Mouse (Mus musculus) G1E-ER4 (cell line): ENCODE results near the gene Zfp652. TPM values are rescaled to one million over a fixed set of nuclear protein-coding genes. Genes with fewer than 3 reads are reported as not detected.
A peak's percentile ranks its signal among the peaks of the same experiment; 100 is the strongest.

ENCODE experiments used
- GATA1 ChIP-seq: IDR thresholded peaks from one replicate; pipeline ENCODE4 v1.8.0; 2012; ENCODE audit warnings: low read length, inconsistent platforms
- polyA plus RNA-seq: library from polyadenylated mRNA; stranded (reverse); fragments of >175 nt; gene quantifications from 2 replicates; pipeline ENCODE4 v1.2.3, GENCODE M21; 2012

The Zfp652 gene
- 140 and 144 TPM in 2 replicates for polyA plus RNA-seq

DNA sequence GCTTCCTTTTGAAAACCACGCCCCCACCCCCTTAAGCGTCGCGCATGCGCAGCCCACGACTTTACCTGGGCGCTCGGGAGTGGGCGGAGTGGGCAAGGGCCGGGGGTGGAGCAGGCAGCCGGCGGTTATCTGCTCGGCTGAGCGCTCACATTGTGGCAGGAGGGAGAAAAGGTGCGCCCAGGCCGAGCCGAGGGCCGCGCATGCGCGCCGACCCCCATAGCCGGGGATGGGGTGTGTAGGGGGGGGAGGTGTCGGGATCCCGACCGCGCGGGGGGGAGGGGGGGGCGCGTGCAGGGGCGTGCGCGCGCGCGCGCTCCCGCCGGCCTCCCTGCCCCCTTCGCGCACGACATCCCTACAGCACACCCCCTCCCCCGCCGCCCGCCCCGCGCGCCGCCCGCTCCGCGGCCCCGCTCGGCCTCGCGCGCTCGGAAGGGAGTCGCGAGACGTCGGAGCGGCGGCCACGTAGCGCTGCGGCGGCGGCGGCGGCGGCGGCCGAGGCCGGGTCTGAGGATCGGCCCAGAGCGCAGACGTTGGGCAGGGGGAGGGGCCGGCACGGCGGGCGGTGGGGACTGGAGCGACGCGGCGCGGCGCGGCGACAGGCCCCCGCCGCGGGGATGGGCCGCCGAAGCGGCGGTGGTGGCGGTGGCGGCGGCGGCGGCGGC is at the start of gene Zfp652:
Gene Zfp652, plus strand, starts transcription at position 111 of the 662 bp plus-strand sequence.
- no peak for TF ChIP-seq GATA1

GRCm38 (mm10) chr11:95666529-95667149 is 45.8 kb upstream of the Zfp652 start, which contains the start of gene Phb:
Gene Phb, plus strand, starts transcription at chr11:95666957.
- no peak for TF ChIP-seq GATA1

DNA sequence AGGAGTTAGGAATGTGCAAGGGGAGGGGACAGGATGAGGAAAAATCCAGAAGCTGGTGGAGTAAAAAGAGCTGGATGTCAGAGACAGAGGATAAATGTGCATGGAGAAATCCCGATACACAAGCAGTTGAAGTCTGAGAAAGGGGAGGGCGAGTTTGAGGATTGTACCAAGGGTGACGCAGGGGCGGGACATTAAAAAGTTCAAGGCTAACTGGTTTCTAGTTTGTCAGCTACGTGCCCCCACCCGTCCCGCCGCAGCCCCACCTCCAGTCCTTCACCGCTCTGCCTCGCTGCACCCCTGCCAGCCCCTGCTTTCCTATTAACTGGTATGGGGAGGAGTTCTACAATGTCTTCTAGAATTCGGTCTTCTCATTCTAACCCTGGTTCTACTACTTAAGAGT is 45.3 kb upstream of the Zfp652 start:
- TF ChIP-seq GATA1: no peak

DNA sequence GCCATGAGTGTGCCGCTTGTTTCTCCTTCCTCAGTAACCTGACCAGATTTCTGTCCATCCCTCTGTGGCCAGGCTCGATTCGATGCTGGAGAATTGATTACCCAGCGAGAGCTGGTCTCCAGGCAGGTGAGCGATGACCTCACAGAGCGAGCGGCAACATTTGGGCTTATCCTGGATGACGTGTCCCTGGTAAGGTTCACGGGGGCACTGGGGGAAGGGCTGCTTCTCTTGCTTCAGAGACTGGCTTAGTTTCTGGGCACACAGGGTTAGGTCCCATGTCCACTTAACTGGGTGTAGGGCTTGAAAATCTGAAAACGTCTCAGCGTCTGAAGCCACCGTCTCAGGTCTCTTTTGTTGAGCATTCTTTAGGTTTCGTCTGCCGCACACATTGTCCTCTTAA is 37.0 kb upstream of the Zfp652 start:
- TF ChIP-seq GATA1: no peak

DNA sequence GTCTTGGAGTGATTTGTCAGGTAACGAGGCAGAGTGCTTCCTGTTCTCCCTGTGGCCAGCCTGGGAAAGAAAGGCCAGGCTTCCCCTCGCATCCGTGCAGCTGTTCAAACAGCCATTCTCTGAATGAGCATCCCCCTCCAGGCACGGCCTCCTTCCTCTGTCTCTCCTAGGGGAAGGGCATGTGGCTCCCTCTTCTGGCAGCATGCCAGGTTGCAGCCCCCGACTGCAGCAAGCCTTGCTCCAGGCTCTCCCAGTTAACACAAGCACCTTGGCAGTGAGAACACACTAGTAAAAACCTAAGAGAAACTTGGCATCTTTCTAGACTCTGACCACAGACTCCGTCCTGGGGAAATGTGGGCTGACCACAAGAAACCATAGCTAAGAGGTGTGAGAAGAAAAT is 36.2 kb upstream of the Zfp652 start:
- no peak for TF ChIP-seq GATA1

GRCm38 (mm10) chr11:95677925-95678701 is 34.4 kb upstream of the Zfp652 start:
- TF ChIP-seq GATA1: no peak

DNA sequence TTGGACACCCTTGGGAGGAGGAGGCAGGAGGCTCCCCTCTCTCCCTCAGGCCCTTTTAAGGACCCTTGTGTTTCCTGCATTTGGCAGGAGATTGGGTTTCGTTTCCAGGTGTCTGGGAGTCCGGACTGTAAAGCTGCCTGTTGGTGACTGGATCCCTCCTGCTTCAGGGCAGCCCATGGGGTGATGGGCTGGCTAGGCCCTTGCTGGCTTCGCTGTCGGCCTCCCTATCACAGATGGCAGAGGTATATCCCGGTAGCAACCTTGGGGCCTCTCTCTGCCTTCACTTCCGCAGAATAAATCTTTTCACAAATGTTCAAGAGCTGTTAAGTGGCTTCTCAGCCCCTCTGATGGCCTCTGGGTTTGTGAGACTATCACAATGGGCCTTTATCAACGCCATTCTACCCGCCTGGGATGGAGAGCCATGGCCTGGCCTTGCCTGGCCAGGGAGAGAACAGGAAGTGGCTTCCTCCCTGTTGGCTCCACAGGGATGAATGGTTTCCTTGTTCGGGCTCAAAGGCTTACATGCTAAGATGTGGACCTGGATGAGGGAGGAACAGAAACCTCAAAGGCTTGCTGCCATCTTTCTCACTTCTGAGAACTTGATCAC is 30.4 kb upstream of the Zfp652 start:
- no peak for TF ChIP-seq GATA1

DNA sequence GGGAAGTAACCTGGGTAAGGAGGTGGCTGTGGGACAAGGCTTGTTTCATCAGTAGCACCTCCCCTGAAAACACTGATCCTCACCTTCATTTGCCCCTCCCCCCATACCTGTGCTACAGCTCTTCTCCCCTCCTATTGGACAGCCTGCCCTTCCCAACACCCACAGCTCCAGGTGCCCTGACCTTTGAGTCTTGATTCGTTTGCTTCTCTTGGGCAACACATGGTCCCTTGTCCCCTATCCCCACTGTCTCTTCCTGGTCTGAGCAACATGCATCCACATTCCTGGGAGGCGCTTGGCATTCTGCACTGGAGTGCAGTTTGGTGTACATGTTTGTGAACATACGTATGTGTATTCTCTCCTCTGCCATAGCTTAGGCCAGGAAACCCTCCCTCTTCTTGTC is 29.5 kb upstream of the Zfp652 start:
- no peak for TF ChIP-seq GATA1

DNA sequence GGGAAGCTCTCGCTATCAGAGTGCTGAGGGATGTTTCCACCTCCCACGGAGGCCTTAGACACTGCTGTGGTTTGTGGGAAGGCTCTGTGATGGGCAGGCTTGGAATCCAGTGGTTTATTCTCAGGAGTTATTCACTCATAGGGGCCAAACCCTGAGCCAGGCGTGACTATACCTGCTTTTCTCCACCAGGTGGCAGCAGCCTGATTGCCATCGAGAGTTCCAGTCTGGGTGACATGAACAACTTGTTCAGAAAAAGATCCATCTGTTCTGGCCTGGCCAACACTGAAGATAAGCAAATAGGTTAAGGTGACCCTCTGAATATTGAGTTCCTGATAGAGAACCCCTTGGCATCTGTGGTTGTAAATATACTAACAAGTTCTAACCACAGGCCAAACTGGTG is 26.4 kb upstream of the Zfp652 start:
- peak; percentile 42 for TF ChIP-seq GATA1

- TF ChIP-seq GATA1: no peak
Measured at GRCm38 (mm10) chr11:95687084-95687656, 25.3 kb upstream of the Zfp652 start.

DNA sequence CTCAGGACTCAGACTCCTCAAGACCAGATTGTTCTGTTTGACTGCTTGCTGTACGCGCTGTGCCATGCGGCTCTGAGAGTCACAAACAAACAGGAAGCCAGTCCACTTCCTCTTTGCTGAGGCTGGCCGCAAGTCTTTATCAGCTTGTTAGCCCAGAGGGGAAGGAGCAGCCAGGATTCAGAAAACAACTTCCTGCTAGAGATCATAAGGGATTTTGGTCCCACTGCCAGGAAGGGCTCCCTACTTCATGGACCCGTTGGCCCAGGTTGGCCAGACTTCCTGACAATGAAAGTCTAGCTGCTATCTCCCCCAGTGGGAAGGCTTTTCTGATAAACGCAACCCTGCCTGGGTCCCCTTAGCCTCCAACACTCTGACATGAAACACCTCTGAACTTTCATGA is 24.0 kb upstream of the Zfp652 start:
- TF ChIP-seq GATA1: no peak

- TF ChIP-seq GATA1: no peak
Measured at GRCm38 (mm10) chr11:95688981-95689380, 23.5 kb upstream of the Zfp652 start.

DNA sequence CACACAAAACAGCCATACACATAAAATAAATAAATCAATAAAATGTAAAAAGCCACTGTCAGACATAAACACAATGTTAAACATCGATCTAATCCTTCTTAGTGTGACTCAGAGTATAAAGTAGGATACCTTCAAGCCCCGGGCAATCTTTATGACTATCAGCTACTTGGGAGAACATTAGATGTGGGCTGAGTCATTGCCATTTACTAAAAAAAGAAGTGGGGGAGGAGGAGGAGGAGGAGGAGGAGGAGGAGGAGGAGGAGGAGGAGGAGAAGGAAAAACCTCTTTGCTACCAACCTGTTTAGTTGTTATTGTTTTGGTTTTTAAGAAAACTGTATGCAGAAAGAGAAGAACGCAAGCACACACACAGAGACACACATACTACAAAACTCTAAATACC is 22.9 kb upstream of the Zfp652 start:
- no peak for TF ChIP-seq GATA1

DNA sequence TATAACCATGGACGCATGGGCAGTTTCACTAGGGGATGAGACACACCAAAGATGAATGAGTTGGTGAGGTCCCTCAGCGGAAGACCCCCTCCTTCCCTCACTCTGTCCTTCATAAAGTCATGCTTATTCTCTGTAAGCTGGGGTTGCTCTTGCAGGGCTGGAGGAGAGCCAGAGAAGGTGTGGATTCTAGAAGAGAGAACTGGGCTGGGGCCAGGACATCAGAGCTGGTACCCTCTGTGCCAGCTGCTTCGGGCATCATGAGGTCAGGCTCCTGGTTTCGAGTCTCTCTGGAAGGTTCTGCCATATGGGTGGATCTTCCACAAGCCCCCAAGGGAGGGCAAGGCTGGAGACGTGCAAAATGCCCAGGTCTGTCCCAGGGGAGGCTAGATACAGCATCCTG is 13.9 kb upstream of the Zfp652 start:
- TF ChIP-seq GATA1: no peak

DNA sequence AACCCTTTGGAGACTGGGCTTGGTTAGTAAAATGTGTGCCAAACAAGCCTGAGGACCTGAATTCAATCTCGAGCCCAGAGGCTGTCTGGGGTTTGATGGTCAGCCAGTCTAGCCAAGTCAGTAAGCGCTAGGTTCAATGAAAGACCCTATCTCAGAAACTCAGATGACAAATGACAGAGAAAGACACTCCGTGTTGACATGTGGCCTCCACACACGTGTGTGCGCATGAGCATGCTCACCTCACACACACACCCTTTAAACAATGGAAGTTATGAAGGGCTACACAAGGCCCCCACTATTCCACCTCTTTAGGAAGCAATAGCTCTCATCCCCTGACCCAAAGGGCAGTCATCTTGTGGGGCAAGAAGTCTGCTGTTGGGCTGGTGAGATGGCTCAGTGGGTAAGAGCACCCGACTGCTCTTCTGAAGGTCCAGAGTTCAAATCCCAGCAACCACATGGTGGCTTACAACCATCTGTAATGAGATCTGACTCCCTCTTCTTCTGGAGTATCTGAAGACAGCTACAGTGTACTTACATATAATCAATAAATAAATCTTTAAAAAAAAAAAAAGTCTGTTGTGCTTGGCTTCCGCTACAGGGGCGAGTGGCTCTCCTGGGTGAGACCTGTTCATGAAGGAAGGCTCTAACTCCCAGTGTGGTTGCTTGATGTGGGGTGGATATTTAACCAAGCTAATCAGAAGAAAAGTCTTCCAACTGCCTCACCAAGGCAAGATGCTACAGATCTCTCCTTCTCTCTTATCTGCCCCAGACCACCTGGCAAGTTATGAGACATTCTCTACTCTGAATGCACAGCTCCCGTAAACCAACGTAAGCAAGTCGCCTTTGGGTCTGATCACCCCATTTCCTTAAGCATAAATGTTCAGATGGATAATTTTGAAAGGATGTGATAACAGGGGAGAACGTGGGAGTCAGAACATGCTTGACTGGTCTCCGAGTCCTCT is 11.4 kb upstream of the Zfp652 start:
- peak; percentile 99 for TF ChIP-seq GATA1
